Mouse (Mus musculus) midbrain, embryonic 14.5 days (tissue): ENCODE data around the gene Gm20388. TPM values are rescaled to one million over a fixed set of nuclear protein-coding genes. Genes with fewer than 3 reads are reported as not detected.

Experiments used
- ATAC-seq: fragments of 200-750 bp; cut with Nextera tagmentation; 2 replicates; pipeline ENCODE4 v1.8.0; 2017; ENCODE audit warnings: moderate number of reproducible peaks, moderate library complexity; ENCODE audit not compliant: low FRiP score, low TSS enrichment
- DNase-seq: peaks from one replicate; pipeline ENCODE4 v3.0.0-alpha.2; 2015
- H3K27ac ChIP-seq: fragments of 300-500 bp; sonication (generic); replicated peaks from 2 replicates; pipeline ENCODE4 v1.5.1; 2014; ENCODE audit warnings: mild to moderate bottlenecking, low read depth, low read length, moderate library complexity
- H3K27me3 ChIP-seq: fragments of 300-500 bp; sonication (generic); 2 replicates; pipeline ENCODE4 v1.6.1; 2014; ENCODE audit warnings: low read length, control low read depth, mixed read lengths; ENCODE audit not compliant: control insufficient read depth, insufficient read depth
- H3K36me3 ChIP-seq: fragments of 300-500 bp; sonication (generic); 2 replicates; pipeline ENCODE4 v1.6.1; 2014; ENCODE audit warnings: low read length, control low read depth; ENCODE audit not compliant: control insufficient read depth, insufficient read depth
- H3K4me1 ChIP-seq: fragments of 300-500 bp; sonication (generic); 2 replicates; pipeline ENCODE4 v1.6.1; 2014; ENCODE audit warnings: mild to moderate bottlenecking, antibody characterized with exemption, low read length, control low read depth; ENCODE audit not compliant: control insufficient read depth, insufficient read depth
- H3K4me2 ChIP-seq: fragments of 300-500 bp; sonication (generic); 2 replicates; pipeline ENCODE4 v1.6.1; 2014; ENCODE audit warnings: mild to moderate bottlenecking, low read length, moderate library complexity
- H3K4me3 ChIP-seq: fragments of 300-500 bp; sonication (generic); replicated peaks from 2 replicates; pipeline ENCODE4 v1.5.1; 2014; ENCODE audit warnings: low read depth, low read length
- H3K9ac ChIP-seq: fragments of 300-500 bp; sonication (generic); replicated peaks from 2 replicates; pipeline ENCODE4 v1.6.1; 2014; ENCODE audit warnings: mild to moderate bottlenecking, low read length, moderate library complexity
- H3K9me3 ChIP-seq: fragments of 300-500 bp; sonication (generic); 2 replicates; pipeline ENCODE4 v1.6.1; 2016; ENCODE audit warnings: low read length, control low read depth, mixed read lengths; ENCODE audit not compliant: control insufficient read depth
- WGBS: fragments of 180-500 bp; shearing (Covaris S2); extraction: QIAGEN DNeasy Blood & Tissue Kit; methylation state at CpG from one replicate; pipeline ENCODE4 v1.1.7; 2014; 5-methylcytosine and 5-hydroxymethylcytosine counted together
- polyA plus RNA-seq: library from polyadenylated mRNA; unstranded; fragments of >200 nt; fragmentation: Nextera tagmentation; extraction: Ambion mirVana; gene quantifications from 2 replicates; pipeline ENCODE4 v1.2.1, GENCODE M21; 2014

The Gm20388 gene
- polyA plus RNA-seq, 1 experiment from 2014 or later = 4.1 TPM

- 37% methylated on average over 3 of the region's 3 CpGs for WGBS
- ATAC-seq (no peak), DNase-seq (no peak)
- peaks cover 55% of the 10 kb centered on the region for H3K4me1 ChIP-seq
- no peak overlapping the region; the same call in 1 of the 2 replicates for H3K9ac ChIP-seq
- H3K9me3 ChIP-seq = no peaks in the 10 kb centered on the region
- peak overlapping the region; percentile 6; the same call in 1 of the 2 replicates for H3K4me2 ChIP-seq
- no peaks in the 10 kb centered on the region for H3K27me3 ChIP-seq
- H3K36me3 ChIP-seq = peaks cover 11% of the 10 kb centered on the region
- H3K4me3 ChIP-seq = no peak overlapping the region
- H3K27ac ChIP-seq = no peak overlapping the region
These were observed 2760.1 kb downstream of the Gm20388 start for GRCm38 (mm10) chr8:122670718-122671117.

GRCm38 (mm10) chr8:122671894-122672293 is 2761.3 kb downstream of the Gm20388 start:
- Histone ChIP-seq H3K4me1 (peaks cover 50% of the 10 kb centered on the region), H3K27ac (no peak overlapping the region), H3K4me2 (no peak overlapping the region), H3K36me3 (peaks cover 11% of the 10 kb centered on the region), H3K9ac (no peak overlapping the region), H3K4me3 (no peak overlapping the region), H3K9me3 (no peaks in the 10 kb centered on the region), H3K27me3 (no peaks in the 10 kb centered on the region)
- ATAC-seq (no peak), DNase-seq (no peak)
- WGBS = 70% methylated on average over 6 of the region's 6 CpGs

GRCm38 (mm10) chr8:122673989-122674388 is 2763.3 kb downstream of the Gm20388 start:
- Histone ChIP-seq H3K27me3 (no peaks in the 10 kb centered on the region), H3K36me3 (peaks cover 11% of the 10 kb centered on the region), H3K4me3 (no peak overlapping the region), H3K9ac (no peak overlapping the region), H3K4me1 (peaks cover 42% of the 10 kb centered on the region), H3K9me3 (no peaks in the 10 kb centered on the region), H3K4me2 (peak overlapping the region; percentile 61), H3K27ac (no peak overlapping the region)
- ATAC-seq (no peak), DNase-seq (no peak)
- 79% methylated on average over 12 of the region's 12 CpGs for WGBS

DNA sequence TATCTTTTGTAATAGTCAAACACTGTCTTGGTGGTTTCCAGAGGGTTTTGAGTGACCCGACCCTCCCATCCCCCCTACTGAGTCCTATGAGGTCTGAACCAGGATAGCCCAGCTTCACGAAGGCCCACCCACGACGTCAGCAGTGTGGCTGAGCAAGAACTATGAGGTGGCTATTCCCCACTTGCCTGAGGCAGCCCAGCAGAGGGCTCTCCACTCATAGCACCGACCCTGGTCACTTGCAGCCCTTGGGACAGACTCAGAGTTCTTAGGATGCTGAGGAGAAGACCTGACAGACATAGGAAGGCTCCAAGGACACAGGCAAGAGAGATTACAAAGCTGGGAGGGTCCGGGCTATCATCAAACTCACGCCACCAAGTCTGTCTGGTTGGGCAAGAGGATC is 2764.4 kb downstream of the Gm20388 start:
- Histone ChIP-seq H3K4me1 (peaks cover 52% of the 10 kb centered on the region), H3K27me3 (no peaks in the 10 kb centered on the region), H3K27ac (no peak overlapping the region), H3K36me3 (peaks cover 11% of the 10 kb centered on the region), H3K4me2 (peak overlapping the region; percentile 61), H3K9me3 (no peaks in the 10 kb centered on the region), H3K4me3 (peak overlapping the region; percentile 72; the same call in 1 of the 2 replicates), H3K9ac (no peak overlapping the region)
- WGBS = 40% methylated on average over 7 of the region's 7 CpGs
- ATAC-seq (no peak), DNase-seq (peak; percentile 48)

GRCm38 (mm10) chr8:122675596-122676420 is 2765.2 kb downstream of the Gm20388 start:
- H3K4me1 ChIP-seq = peaks cover 55% of the 10 kb centered on the region

DNA sequence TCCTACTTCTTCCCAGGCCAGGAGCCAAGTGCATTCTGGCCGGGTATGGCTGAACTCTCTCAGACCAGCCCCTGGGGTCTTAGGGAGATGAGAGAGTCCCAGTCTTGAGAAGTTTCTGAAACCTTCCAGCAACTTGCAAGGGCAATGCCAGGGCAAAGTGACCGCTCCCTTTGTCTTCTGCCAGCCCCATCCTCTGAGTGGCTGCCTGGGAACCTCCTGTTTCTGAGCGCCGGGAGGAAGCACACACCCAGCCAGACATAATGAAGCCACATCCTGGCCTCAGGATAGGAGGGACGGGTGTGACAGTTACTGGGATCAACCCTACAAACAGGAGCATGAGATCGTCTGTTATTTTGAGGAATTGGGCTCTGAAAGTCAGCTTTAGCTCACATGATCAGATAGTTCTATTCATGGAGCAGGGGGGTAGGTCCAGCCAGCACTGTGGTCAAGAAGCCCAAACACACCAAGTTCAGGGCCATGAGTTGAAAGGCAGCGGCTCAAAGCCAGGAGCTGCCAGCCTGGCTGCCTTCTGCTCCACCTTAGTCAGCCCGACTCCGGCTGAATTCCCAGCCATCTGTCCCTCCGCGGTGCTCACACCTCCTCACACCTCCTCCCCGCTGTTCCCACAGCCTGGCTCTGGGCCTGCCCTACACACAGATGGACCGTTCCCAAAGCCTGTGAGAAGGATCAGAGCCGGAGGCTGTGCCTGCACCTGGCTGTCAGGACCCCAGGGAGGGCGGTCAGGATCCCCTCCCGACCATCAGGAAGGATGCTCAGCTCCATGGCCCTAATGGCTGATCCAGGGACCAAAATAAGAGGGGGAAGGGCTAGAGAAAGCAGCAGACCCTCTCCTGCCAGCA is 2766.2 kb downstream of the Gm20388 start:
- Histone ChIP-seq H3K27me3 (no peaks in the 10 kb centered on the region; the same call in 1 of the 2 replicates), H3K9me3 (no peaks in the 10 kb centered on the region), H3K27ac (peak overlapping the region; percentile 95), H3K4me2 (peak overlapping the region; percentile 61), H3K4me3 (peak overlapping the region; percentile 72), H3K4me1 (peaks cover 57% of the 10 kb centered on the region), H3K36me3 (peaks cover 11% of the 10 kb centered on the region), H3K9ac (peak overlapping the region; percentile 83)
- DNase-seq = peak; percentile 72
- WGBS = 9% methylated on average over 16 of the region's 16 CpGs
- ATAC-seq = peak; percentile 44; the same call in 1 of the 2 replicates

More at GRCm38 (mm10) chr8:122675596-122676420, 2765.2 kb downstream of the Gm20388 start:
- DNase-seq (peak; percentile 28), ATAC-seq (no peak)
- Histone ChIP-seq H3K27ac (peak overlapping the region; percentile 95), H3K27me3 (no peaks in the 10 kb centered on the region), H3K9ac (peak overlapping the region; percentile 83), H3K36me3 (peaks cover 11% of the 10 kb centered on the region), H3K9me3 (no peaks in the 10 kb centered on the region), H3K4me3 (peak overlapping the region; percentile 72), H3K4me2 (peak overlapping the region; percentile 61)
- 66% methylated on average over 17 of the region's 17 CpGs for WGBS

DNA sequence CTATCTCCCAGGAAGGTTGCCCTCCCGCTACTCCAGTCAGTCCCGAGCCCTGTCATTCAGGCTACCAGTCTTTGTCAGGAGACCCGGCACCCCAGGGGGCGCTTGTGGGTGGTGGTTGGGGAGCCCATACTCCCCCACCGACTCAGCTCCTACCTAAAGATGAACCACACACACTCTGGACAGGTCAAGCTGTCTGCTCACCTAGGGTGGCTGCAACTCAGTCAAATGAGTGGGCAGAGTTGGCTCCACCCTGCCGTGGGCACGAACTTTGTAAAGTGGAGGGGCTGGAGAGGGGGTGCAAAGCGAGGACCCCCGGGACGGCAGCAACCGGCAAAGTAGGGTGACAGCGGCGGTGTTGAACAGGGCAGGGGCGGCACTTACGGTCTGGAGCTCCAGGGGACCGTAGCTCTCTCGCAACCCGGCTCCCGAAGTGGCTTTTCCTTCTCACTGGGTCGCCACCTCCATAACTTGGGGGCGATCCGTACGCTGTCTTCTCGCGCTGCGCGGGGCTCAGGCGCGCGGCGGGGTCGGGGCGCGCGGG is 2766.9 kb downstream of the Gm20388 start:
- peaks cover 11% of the 10 kb centered on the region for H3K36me3 ChIP-seq
- WGBS = 1% methylated on average over 35 of the region's 35 CpGs
- H3K27ac ChIP-seq = peak overlapping the region; percentile 95
- peak overlapping the region; percentile 83 for H3K9ac ChIP-seq
- H3K4me2 ChIP-seq = peak overlapping the region; percentile 61
- H3K4me1 ChIP-seq = peaks cover 53% of the 10 kb centered on the region
- ATAC-seq (peak; percentile 13; the same call in 1 of the 2 replicates), DNase-seq (peak; percentile 63)
- H3K9me3 ChIP-seq = no peaks in the 10 kb centered on the region
- H3K4me3 ChIP-seq = peak overlapping the region; percentile 72
- H3K27me3 ChIP-seq = no peaks in the 10 kb centered on the region; the same call in 1 of the 2 replicates
